In genomic region chr19:8942276-8942964, GRCm38 (mm10) we compare ENCODE assay signal across 8 mouse cellular contexts. TPM values are rescaled to one million over a fixed set of nuclear protein-coding genes. Genes with fewer than 3 reads are reported as not detected.
DNase-seq lines count a peak whose midpoint lies in the region; ATAC-seq lines count a peak whose summit lies in the region.

No protein-coding gene starts in this region.

- H3K27me3 ChIP-seq in heart, embryonic 12.5 days (replicated peaks), result no peaks in the 10 kb centered on the region
- no peaks in the 10 kb centered on the region for H3K27me3 ChIP-seq in midbrain, embryonic 10.5 days (ENCODE audit: low read depth, poor library complexity, severe bottlenecking)

- peak overlapping the region; percentile 98 for H3K9ac ChIP-seq in heart, embryonic 12.5 days

- H3K36me3 ChIP-seq in heart, embryonic 12.5 days, result peaks cover 55% of the 10 kb centered on the region
- H3K36me3 ChIP-seq in midbrain, embryonic 10.5 days, result peaks cover 65% of the 10 kb centered on the region

- intact Hi-C loops in left cerebral cortex, postnatal 25 days (cut with DNase I), result no loop called here

- no peaks in the 10 kb centered on the region for H3K9me3 ChIP-seq in heart, embryonic 12.5 days (replicated peaks)
- no peaks in the 10 kb centered on the region for H3K9me3 ChIP-seq in midbrain, embryonic 10.5 days (replicated peaks)

- peaks cover 35% of the 10 kb centered on the region for H3K4me1 ChIP-seq in heart, embryonic 12.5 days (replicated peaks)
- peaks cover 34% of the 10 kb centered on the region for H3K4me1 ChIP-seq in midbrain, embryonic 10.5 days

- peak; percentile 68 for ATAC-seq in heart, embryonic 12.5 days (ENCODE audit: insufficient number of reproducible peaks, low FRiP score)

- peak overlapping the region; percentile 72 for H3K4me2 ChIP-seq in heart, embryonic 12.5 days

- WGBS in heart, embryonic 12.5 days, result under 1% methylated on average over 46 of the region's 46 CpGs
- WGBS in midbrain, embryonic 10.5 days, result under 1% methylated on average over 46 of the region's 46 CpGs

- H3K4me3 ChIP-seq in heart, embryonic 12.5 days, result peak overlapping the region; percentile 88
- peak overlapping the region; percentile 97 for H3K4me3 ChIP-seq in midbrain, embryonic 10.5 days

- peak overlapping the region; percentile 97 for H3K27ac ChIP-seq in heart, embryonic 12.5 days (ENCODE audit: poor library complexity, severe bottlenecking)
- H3K27ac ChIP-seq in midbrain, embryonic 10.5 days (replicated peaks), result peak overlapping the region; percentile 98

- DNase-seq in ovary, postnatal 10 days (ENCODE audit: low spot score), result peak; percentile 27
- no peak for DNase-seq in ovary, adult 18-20 months (ENCODE audit: low spot score)
- peak; percentile 59 to 77 for DNase-seq in adrenal gland, postnatal 36 days
- DNase-seq in left cerebral cortex, postnatal 25 days (ENCODE audit: low spot score in 2 of 2), result peak; percentile 53 to 59
- no peak for DNase-seq in midbrain, embryonic 10.5 days (ENCODE audit: low spot score)
- DNase-seq in B cell, adult 2 months, result no peak
- DNase-seq in gastrocnemius, postnatal 25 days, result no peak

RNA-seq across cellular contexts. Expression of gene Mta2, which starts 0.7 kb away (rescaled TPM):
- 10 to 100 TPM; 88.0 to 88.6 TPM for total RNA-seq in adrenal gland, postnatal 36 days (2021)
- polyA plus RNA-seq in heart, embryonic 12.5 days (2016; fragmentation: Nextera tagmentation; extraction: Ambion mirVana), result 106 and 115 TPM in 2 replicates
- total RNA-seq in left cerebral cortex, postnatal 25 days (2021), result 10 to 100 TPM; 46.0 to 46.9 TPM
- 178 and 191 TPM in 2 replicates for polyA plus RNA-seq in midbrain, embryonic 10.5 days (2016; fragmentation: Nextera tagmentation; extraction: Ambion mirVana)
- 10 to 100 TPM; 19.5 to 21.9 TPM for total RNA-seq in gastrocnemius, postnatal 25 days (2021)

RNA-seq across cellular contexts. Expression of gene Tut1, which starts 11.2 kb away (rescaled TPM):
- total RNA-seq in adrenal gland, postnatal 36 days (2021), result 10 to 100 TPM; 20.7 to 24.4 TPM
- polyA plus RNA-seq in heart, embryonic 12.5 days (2016; fragmentation: Nextera tagmentation; extraction: Ambion mirVana), result 17.1 and 19.4 TPM in 2 replicates
- total RNA-seq in left cerebral cortex, postnatal 25 days (2021), result 10 to 100 TPM; 18.7 to 20.1 TPM
- polyA plus RNA-seq in midbrain, embryonic 10.5 days (2016; fragmentation: Nextera tagmentation; extraction: Ambion mirVana), result 36.5 and 40.2 TPM in 2 replicates
- 1 to 10 TPM; 5.7 to 7.2 TPM for total RNA-seq in gastrocnemius, postnatal 25 days (2021)

RNA-seq across cellular contexts. Expression of gene Eml3, which starts 13.1 kb away (rescaled TPM):
- 10 to 100 TPM; 46.9 to 59.1 TPM for total RNA-seq in adrenal gland, postnatal 36 days (2021)
- polyA plus RNA-seq in heart, embryonic 12.5 days (2016; fragmentation: Nextera tagmentation; extraction: Ambion mirVana), result 13.3 and 13.5 TPM in 2 replicates
- 1 to 10 TPM; 8.2 to 8.4 TPM for total RNA-seq in left cerebral cortex, postnatal 25 days (2021)
- polyA plus RNA-seq in midbrain, embryonic 10.5 days (2016; fragmentation: Nextera tagmentation; extraction: Ambion mirVana), result 22.9 and 23.5 TPM in 2 replicates
- total RNA-seq in gastrocnemius, postnatal 25 days (2021), result 1 to 10 TPM; 6.0 to 7.2 TPM

RNA-seq across cellular contexts. Expression of gene Rom1, which starts 13.3 kb away (rescaled TPM):
- total RNA-seq in adrenal gland, postnatal 36 days (2021), result 10 to 100 TPM; 38.7 to 61.5 TPM
- polyA plus RNA-seq in heart, embryonic 12.5 days (2016; fragmentation: Nextera tagmentation; extraction: Ambion mirVana), result 2.4 and 2.5 TPM in 2 replicates
- total RNA-seq in left cerebral cortex, postnatal 25 days (2021), result 1 to 10 TPM; 5.7 TPM
- 3.5 and 4.2 TPM in 2 replicates for polyA plus RNA-seq in midbrain, embryonic 10.5 days (2016; fragmentation: Nextera tagmentation; extraction: Ambion mirVana)
- 10 to 100 TPM in 1 of 2 experiments, 1 to 10 TPM in 1; 6.7 to 18.4 TPM for total RNA-seq in gastrocnemius, postnatal 25 days (2021)

RNA-seq across cellular contexts. Expression of gene B3gat3, which starts 22.2 kb away (rescaled TPM):
- total RNA-seq in adrenal gland, postnatal 36 days (2021), result 10 to 100 TPM; 56.3 to 66.1 TPM
- 46.6 and 46.8 TPM in 2 replicates for polyA plus RNA-seq in heart, embryonic 12.5 days (2016; fragmentation: Nextera tagmentation; extraction: Ambion mirVana)
- 100 to 1,000 TPM; 151 to 163 TPM for total RNA-seq in left cerebral cortex, postnatal 25 days (2021)
- polyA plus RNA-seq in midbrain, embryonic 10.5 days (2016; fragmentation: Nextera tagmentation; extraction: Ambion mirVana), result 58.7 and 64.0 TPM in 2 replicates
- total RNA-seq in gastrocnemius, postnatal 25 days (2021), result 10 to 100 TPM; 27.2 to 28.3 TPM

Comparison
In these comparisons a context has a peak if more than half of its experiments do, and no peak if none do; other contexts are left out.
1. DNase-seq: peak in ovary, postnatal 10 days (single experiment), adrenal gland, postnatal 36 days (2 of 2) and left cerebral cortex, postnatal 25 days (2 of 2); none in ovary, adult 18-20 months (single experiment), midbrain, embryonic 10.5 days (single experiment), B cell, adult 2 months (0 of 2) and gastrocnemius, postnatal 25 days (single experiment).
2. RNA of gene Eml3, which starts 13.1 kb away (total RNA-seq): 46.9 to 59.1 TPM in adrenal gland, postnatal 36 days; 8.2 to 8.4 TPM in left cerebral cortex, postnatal 25 days and 6.0 to 7.2 TPM in gastrocnemius, postnatal 25 days; every median in the first group is over 4 times any median in the second.